ENCODE assay signal across 8 mouse cellular contexts in the genomic region with DNA sequence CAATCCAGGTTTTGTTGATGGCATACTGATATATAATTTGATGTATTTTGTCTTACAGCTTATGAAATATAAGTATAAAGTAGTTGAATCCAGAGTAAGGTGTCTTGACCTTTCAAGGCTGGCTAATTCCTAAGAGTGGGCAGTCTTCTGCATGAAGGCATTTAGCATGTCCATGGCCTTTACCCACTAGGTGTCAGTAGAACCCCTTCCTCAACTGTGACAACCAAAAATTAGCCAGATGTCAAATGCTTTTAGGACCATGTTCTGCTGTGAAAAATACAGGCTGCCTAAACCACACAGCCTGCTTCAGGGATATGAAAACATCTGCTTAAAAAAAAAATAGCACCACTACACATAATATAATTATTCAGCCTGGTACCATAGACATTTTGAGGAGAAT. TPM values are rescaled to one million over a fixed set of nuclear protein-coding genes. Genes with fewer than 3 reads are reported as not detected.
A peak's percentile ranks its signal among the peaks of the same experiment; 100 is the strongest.
DNase-seq lines count a peak whose midpoint lies in the region.

No protein-coding gene starts in this region.

- intact Hi-C loops in left cerebral cortex, postnatal 4 days (cut with DNase I): no loop called here

- DNase-seq in cerebellum, adult 9-10 months: peak; percentile 14
- DNase-seq in cerebellum, adult 8-10 months: no peak
- peak; percentile 46 for DNase-seq in left cerebral cortex, postnatal 4 days
- DNase-seq in left cerebral cortex, adult 11 months (ENCODE audit: low spot score): no peak
- peak; percentile 41 for DNase-seq in c-Kit-positive CD71-negative TER-119-negative erythroid progenitor cells, embryonic 14.5 days (ENCODE audit: low read depth)
- DNase-seq in kidney, postnatal 36 days: peak; percentile 58 to 72
- peak; percentile 81 for DNase-seq in retina, postnatal 1 day
- no peak for DNase-seq in spleen, adult 18-20 months

RNA-seq across cellular contexts. Expression of gene Arhgap29, which starts 11.8 kb away (rescaled TPM):
- total RNA-seq in left cerebral cortex, postnatal 4 days (2021): 10 to 100 TPM; 50.7 to 56.0 TPM

Comparison
In these comparisons a context has a peak if more than half of its experiments do, and no peak if none do; other contexts are left out.
1. DNase-seq: peak in cerebellum, adult 9-10 months (single experiment), left cerebral cortex, postnatal 4 days (single experiment), c-Kit-positive CD71-negative TER-119-negative erythroid progenitor cells, embryonic 14.5 days (single experiment), kidney, postnatal 36 days (2 of 2) and retina, postnatal 1 day (single experiment); none in cerebellum, adult 8-10 months (single experiment), left cerebral cortex, adult 11 months (single experiment) and spleen, adult 18-20 months (0 of 2).